Mouse (Mus musculus): ENCODE data around the gene 6820408C15Rik.
A peak's percentile ranks its signal among the peaks of the same experiment; 100 is the strongest.

The 6820408C15Rik gene

DNA sequence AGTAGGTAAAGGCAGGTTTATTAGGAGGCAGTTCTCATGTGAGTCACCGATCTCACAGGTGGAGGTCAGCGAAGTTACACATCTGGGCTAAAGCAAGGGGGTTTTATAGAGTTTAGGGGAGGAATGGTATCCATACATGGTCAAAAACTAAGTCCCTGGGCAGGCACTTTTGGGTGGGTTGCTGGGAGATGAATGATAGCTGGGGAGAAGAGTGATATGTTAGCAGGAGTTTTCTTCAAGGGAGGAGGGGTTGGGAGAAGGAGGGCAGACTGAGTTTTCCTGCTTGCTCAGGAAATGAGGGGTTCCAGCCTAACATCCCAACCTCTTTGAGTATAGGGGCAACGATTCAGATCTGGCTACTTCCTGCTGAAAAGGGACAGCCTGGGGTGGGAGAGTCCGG lies at the start of gene 6820408C15Rik:
6820408C15Rik (plus strand) TSS at position 301 of the 400 bp plus-strand sequence.
- no peak for DNase-seq

DNA sequence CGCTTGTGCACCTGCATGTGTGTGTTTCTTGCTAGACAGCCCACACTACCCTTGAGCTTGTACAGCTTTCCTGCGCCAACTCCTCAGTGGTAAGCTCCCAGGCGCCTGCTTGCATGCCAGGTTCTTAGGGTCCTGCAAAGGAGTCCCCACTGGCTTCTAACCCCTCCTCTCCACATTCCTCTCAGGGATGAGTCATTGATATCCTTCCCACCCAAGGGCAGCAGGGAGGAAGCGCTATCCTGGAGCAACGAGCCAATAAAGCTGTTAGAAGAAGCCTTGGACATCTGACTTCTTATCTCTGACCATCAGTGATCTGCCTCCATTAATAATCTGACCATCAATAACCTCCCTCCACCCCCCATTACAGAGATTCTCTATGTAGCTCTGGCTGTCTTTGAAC lies 47.5 kb upstream of the 6820408C15Rik start:
- no peak for DNase-seq

DNA sequence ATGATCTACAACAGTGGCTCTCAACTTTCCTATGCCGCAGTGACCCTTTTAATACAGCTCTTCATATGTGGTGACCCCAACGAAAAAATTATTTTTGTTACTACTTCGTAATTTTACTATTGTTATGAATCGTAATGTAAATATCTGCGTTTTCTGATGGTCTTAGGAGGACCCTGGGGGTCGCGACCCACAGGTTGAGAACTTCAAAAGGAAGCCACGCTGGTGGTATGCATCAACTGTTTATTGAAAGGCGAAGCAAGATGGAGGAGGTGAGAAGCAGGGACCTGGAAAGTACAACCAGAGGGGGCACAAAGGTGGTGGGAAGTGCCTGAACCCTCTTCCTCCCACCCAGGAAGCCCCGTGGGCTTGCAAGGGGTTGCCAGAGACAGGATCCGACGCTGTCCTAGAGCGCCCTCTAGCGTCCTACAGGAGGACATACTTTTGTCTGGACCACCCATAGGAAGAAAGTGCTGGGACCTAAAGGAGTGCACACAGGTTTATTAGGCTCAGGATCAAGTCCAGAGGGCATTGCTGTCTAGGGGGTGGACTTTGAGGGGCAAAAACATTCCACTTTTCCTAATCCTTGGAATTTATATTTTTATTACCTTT lies 46.8 kb upstream of the 6820408C15Rik start:
- peak in 1 of 2 experiments; percentile 39 for DNase-seq

DNA sequence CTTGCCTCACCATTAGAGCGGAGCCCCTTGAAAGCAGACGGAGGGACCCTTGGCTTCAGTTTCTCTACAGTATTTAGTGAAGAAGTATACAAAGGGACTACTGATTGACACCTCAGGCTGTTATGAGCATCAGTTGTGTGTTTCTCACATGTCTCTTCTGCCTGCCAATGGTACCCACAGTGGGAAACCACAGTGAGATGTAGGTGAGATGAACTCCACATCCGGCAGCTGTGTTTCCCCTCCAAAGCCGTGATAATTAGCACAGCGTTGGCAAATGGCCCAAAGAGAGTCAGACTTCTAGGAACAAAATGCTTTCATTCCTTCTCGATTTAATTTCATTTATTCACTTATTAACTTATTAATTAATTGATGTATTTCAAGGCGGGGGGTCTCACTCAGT lies 43.3 kb upstream of the 6820408C15Rik start:
- no peak for DNase-seq

DNA sequence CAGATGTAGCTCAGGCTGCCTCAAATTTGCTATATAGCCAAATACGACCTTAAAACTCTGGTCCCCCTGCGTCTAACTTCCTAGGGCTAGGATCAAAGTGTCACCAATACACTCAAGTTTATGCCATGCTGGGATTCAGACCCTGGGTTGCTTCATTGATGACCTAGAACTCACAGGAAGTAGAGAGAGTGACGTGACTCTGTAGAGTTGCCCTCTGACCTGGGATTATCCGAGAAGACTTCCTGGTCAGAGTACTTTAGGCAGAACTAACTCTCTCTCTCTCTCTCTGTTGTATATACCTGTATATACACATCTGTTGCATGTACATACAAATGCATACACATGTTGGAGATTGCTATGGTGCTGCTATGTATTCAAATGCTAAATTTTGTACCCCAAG lies 42.7 kb upstream of the 6820408C15Rik start:
- DNase-seq: no peak

DNA sequence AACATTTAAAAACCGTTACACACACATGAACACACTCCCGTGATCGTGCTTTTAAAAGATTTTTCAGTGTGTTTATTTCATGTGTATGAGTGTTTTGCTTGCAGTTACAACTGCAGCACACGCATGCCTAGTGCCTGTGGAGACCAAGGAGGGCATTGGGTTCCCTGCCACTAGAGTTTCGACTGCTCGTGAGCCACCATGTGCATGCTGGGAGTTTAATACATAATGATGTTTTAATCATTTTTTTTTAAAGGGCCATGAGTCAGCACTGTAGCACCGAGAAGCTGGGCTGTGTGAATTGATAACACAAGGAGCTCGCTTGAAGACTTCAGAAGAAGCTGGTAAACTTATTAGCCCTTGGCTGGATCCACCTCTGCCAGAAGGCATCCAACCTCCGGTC lies 41.8 kb upstream of the 6820408C15Rik start:
- DNase-seq: no peak

DNA sequence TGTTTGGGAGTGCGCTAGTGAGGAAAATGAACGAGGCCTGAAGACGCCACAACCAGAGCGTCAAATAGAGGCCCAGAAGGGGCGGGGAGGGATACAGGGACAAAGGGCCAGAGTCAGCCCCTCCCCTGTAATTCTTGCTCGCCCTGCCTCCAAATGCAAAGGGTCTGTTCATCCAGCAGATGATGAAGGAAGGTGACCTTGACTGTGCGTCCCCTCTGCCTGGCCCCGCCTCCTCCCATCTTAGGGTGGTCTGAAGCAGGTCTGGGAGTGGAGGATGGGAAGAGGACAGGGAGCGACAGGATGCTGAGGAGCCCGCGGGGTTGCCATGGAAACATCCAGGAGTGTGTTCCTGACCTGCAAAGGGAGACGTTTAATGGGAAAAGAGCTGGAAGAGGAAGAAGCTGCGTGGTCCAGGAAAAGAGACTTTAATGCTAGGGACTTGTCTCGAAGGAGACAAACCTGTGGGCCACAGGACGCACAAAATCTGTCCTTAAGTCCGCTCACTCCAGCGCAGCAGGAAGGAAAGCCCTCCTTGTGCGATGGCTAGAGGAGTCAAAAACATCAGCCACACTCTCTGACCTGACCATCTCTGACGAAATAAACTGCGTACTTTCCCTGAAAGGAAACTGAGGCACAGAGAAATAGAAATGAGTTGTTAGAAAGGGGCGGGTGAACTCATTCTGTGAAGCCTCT lies 39.6 kb upstream of the 6820408C15Rik start:
- no peak for DNase-seq

DNA sequence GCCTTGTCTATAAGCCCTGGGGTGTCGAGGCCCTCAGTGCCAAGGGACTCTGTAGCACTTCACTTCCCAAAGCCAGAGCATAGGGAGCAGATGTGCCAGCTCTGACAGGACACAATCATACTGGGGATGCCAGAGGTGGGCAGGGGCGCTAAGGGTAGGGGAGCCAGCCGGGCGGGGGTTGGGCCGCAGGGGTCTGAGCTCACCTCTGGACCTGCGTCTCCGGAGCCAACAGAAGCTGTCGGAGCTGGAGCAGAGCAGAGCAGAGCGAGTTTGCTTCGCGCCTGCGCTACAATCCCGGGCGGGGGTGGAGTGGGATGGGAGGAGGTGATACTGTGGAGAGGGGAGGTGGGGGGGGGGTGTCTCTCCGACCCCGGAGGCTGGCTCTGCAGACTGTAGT lies 39.0 kb upstream of the 6820408C15Rik start, which contains the start of gene Nrsn2:
Nrsn2 (minus strand) TSS at position 294 of the 397 bp plus-strand sequence.
- DNase-seq: no peak

DNA sequence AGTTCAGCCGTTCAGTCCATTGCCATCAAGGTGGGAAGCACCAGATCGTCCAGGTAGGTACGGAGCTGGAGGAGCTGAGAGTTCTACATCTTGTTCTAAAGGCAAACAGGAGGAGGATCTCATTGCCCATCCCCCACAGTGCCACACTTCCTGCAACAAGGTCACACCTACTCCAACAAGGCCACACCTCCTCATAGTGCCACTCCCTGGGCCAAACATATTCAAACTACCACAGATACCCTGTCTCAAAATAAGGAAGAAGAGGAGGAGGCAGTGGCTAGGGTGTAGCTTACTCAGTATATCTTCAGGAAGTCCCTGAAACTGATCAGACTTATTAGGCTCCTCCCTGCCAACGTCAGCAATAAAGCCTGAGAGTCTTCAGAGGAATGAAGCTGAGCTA lies 31.2 kb upstream of the 6820408C15Rik start:
- DNase-seq: no peak

DNA sequence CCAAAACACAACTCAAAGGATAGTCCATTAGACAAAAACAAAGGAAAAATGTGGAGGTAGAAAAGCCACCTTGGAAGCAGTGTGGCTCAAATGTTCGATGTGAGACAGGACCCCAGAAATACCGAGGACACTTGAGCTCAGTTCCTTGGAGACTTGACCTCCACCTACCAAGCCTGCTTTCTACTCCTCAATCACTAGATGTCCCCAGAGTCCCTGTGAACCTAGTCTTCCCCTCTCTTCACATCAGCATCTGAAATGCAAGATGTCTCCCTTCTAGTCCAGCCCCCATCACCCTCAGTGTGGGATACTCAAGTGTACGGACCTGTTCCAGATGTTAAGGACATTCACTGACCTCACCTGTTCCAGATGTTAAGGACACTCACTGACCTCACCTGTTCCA lies 22.6 kb upstream of the 6820408C15Rik start:
- DNase-seq: peak; percentile 58 to 63

DNA sequence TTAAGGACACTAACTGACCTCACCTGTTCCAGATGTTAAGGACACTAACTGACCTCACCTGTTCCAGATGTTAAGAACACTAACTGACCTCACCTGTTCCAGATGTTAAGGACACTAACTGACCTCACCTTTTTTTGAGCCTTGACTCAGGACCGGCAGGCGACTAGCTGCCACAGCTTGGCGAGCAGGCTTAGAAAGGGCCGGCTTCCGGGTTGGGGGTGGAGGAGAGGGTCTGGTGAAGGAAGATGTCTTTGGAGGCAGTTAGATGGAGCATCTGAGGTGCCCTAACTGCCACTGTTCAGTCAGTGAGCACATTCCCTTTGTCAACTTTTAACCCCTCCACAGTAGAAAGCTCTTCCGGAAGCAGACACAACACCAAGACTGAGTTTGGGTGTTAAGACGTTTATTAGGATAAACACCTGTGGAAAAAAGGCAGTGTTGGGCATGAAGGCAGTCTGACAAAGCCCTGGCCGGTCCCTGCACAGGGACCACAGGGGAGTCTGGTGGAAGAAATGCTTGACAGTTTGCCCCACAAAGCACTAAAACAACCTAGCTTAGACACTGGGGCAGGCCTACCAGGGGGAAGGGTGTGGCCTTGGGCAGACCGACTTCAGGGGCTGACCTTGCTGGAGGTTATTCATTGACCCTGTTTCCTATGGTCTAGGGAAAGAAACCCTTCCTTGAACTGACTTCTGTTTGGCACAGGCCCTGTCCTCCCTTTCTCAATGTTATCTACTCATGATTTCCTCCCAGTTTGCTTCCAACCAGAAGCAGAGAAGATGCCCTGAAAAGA lies 22.0 kb upstream of the 6820408C15Rik start:
- DNase-seq: no peak

DNA sequence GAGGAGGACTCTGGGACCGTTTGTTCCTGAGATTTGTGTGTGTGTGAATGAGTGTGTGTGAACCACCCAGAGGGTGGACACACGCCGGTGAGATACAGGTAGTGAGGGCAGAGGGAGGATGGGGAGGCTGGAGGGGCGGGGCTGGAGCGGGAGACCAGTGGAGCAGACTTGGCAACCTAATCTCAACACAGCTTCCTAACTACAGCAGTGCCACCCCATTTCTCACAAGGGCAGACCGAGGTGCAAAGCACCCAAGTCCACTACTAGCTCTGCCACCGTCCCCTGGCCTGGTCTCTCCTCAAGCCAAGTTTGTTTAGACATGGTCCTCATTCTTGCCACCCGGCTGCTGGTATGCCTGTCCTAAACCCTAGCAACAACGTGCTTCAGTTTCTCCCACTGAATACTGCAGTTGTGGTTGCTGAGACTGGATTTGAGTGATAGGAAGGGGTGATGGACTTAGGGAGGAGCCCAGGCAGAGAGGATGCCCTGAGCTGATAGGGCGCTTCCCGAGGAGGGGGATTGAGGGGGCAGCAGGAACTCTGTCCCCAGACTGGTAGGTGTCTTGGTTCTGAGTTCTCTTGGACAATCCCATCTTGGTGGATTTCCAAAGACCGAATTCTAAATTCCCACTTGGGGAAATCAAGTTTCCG lies 20.0 kb upstream of the 6820408C15Rik start:
- no peak for DNase-seq

DNA sequence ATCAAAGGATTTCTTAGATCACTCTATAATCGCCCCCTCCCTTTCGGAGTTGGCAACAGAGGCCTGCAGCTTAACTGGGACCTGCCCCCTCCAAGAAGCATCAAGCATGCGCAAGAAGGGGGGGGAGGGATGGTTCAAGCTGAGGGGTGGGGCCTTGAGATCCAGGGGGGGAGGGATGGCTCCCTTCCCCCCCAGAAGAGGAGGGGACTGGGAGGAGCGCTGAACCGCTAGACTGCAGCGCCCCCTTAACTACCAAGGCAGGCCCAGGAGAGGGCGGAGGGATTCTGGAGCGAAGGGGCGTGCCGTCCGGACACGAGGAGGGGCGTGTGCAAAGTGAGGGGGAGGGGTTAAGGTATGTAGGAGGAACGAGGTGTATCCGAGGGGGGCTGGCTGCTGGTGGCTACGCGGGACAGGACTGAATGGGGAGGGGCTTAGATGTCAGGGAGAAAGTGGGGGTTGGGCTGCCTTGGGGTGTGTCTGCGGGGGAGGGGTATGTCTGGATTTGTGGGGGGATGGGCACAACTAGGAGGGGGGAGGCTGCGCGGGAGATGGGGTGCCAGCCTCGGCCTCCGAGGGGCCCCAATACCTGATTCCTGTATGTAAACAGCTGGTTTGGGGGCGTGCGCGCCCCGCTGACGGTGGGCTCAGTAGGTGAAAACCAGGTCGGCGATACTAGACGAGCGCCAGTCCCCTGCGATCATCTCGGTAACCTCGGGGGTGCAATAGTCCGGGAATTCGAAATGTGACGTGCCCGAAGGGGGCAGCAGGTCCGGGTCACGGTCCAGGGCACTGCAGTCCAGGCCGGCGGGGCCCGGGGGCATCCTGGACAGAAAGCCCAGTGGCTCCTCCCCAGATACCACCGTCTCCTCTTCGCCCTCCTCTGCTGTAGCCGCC lies 19.0 kb upstream of the 6820408C15Rik start:
- peak; percentile 79 to 86 for DNase-seq

DNA sequence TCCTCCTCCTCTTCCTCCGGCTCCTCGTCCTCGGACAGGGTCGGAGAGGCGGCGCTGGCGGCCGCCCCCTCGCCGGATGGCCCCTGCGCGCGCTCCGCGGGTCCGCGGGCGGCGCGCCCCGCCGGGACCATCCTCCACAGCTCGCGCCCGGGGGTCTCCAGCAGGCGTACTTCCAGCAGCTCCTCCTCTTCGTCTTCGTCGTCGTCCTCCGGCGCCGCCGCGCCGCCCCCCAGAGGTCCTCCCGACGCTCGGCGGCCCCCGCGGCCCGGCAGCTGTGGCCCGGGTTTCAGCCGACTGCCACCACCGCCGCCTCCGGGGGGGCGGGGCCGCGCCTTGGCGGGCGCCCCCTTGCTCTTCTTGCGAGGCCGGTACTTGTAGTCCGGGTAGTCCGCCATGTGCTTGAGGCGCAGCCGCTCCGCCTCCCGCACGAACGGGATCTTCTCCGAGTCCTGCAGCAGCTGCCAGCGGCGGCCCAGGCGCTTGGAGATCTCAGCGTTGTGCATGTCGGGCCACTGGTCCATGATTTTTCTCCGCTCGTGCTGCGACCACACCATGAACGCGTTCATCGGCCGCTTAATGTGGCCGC lies 18.3 kb upstream of the 6820408C15Rik start:
- DNase-seq: peak; percentile 76

DNA sequence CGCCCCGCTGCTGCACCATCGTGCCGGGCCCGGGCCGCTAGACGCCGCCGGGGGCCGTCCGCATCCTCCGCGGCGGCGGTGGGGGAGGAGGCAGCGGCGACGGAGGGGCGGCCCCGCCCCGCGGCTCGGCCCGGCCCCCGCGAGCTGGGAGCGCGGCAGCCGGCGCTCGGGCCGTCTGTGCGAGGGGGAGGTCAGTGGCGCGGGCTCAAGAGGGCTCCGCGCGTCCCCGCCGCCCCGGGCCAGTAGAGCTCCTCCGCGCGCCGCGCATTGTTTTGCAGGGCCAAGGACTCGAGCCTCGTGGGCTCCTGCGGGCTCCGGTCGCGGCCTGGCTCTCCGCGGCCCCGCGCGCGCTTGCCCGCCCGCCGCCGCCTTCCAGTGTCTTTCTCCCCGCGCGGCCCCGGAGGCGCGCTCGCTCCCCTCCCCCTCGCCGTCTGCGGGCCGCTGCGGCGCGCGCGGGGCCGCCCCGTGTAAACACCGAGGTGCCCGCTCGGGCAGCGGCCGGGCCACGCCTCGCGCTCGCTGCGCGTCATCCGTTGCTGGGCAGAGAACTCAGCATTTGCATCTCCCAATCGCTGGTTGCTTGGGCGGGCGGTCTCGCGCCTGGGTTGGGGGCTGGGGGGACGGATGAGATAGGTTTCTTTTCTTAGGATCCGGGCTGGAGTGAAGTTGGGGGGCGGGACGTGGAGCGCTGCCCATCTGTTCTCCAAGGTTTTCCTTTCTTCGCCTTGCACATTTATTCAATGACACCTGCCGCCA lies 17.5 kb upstream of the 6820408C15Rik start, which contains the start of gene Sox12:
Sox12 (minus strand) TSS at position 384 of the 756 bp plus-strand sequence.
- peak; percentile 92 to 97 for DNase-seq

DNA sequence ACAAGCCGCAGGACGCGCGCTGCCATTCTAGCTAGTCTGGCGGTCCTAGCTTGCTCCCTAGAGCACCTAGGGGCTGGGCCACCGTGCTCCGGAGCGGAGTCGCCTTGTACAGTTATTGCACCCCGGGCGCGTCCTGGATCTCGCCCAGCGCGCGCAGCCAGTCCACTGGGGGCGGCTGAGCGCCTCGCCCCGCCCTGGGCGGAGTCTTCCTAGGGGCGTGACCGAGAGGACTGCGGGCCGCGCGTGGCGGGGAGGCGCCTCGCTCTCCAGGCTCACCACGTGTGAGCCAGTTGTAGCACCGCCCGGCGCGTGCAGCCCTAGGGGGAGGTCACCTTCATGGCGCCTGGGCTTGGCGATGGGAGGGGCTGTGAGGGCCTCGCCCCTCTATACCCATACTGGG lies 16.7 kb upstream of the 6820408C15Rik start:
- DNase-seq: peak; percentile 95 to 96

DNA sequence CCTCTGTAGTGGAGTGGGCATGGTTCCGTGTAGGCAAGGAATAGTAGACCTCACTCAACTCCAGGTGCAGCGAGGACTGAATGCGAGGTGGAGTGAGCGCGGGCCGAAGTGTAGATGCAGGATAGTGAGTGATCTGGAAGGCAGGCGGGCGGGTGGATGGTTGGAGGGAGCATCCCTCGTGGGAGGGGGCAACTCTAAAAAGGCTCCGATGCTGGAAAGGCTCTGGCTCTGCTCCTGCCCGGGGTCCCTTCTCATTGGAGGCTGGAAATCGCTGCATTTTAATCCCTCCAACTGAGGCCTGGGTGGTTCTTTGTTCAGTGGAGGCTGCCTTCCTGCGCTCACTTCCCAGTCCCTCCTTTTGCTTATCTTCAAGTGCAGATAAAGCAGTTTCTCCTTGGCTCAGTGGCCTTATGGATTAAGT lies 16.3 kb upstream of the 6820408C15Rik start:
- DNase-seq: no peak

DNA sequence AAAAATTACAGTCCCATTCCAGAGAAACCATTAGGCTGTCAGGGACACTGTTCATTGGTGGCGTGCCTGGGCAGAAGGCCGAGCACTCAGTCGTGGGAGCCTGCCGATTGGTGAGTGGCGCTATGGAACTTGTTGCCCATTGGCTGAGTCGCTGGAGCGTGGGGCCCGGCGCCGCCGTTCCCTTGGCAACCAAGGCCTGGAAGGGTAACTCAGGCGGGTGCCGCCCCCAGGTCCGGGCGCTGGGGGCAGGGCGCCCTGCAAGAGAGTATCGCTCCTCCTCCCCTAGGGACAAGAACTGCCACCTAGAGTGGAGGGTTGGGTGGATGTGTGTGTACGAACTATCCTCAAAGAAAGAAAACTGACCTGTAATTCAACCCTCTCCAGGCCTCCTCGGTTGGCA lies 9.3 kb upstream of the 6820408C15Rik start:
- DNase-seq: peak; percentile 96 to 97

DNA sequence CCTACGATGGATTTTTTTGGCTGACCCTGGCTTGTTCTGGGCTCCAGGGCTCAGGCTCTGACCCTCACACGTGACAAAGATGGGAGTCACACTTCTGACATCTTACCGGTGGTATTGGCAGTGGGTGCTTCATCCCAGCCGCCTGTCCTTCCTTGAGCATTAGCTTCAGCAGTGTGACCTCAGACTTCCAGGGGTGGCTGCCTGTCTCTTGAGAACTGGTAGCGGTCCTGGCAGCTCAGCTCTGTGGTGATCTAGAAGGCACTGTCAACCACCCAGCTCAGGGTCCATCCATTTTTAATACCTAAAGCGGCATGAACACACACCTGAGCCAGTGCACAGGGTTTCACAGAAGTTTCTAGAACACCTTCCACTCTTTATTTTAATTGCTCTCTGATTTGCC lies 5.6 kb upstream of the 6820408C15Rik start:
- no peak for DNase-seq

DNA sequence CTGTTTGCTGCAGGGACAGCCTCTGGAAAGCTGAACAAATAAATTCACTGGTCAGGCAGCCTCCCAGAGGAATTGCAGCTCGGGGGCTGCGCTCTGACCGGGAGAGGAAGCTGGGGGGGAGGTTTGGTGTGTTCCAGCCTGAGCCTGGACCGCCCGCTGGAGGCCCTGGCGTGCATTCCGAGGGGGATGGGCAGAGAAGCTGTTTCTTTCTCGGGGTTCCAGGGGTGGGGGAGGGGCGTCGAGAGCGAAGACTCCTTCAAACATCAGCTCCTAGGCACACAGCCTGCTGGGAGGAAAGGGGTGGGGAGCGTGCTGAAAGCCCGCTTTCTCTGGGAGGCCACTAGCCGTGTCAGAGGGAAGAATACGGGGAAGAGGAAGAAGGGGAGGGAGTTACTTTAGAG lies 4.4 kb upstream of the 6820408C15Rik start:
- DNase-seq: peak; percentile 62 to 68

DNA sequence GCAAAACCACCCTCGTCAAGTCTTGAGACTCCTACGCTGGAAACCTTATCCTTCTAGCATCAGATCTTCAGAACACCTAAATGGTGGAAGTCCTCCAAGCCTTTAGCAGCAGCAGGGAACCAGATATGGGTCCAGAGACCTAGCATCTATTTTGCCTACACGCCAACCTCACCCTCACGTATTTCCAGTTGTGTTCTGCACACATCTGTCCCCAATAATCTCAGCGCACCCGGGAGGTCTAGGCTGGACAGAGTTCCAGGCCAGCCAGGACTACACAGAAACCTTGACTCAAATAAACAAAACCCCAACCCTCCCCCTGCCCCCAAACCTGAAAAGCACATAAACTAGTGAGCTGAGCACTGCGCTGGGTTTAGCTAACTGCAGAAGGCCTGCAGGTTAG lies 3.9 kb upstream of the 6820408C15Rik start:
- DNase-seq: no peak

Measured in kidney, adult 8-10 months (tissue).